In the genomic region with DNA sequence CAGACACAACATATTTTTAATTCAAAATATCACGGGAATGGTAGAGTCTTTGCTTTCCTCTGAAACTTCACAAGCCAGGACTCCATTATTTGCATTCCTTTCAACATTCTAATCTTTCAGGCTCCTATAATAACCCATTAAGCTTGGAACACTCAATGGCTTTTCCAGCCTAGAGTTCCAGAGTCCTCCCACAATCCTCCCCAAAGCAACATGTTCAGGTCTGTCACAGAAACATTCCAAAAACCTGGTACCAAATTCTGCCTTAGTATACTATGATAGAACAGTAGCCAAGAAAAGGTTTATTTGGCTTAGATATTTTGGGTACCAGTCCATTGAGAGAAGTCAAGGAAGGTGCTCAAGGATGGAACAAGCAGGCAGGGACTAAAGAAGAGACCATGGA, we compare ENCODE assay signal across 16 mouse cellular contexts.
"Had no signal": no experiment of that assay in that cellular context is flagged by ENCODE, and none has a peak within 500 bp of the region (broad histone marks: within the 10 kb centered on the region; RNA-seq: fewer than 3 reads in every experiment).

No protein-coding gene starts in this region.

- H3K4me3 ChIP-seq: lung, embryonic 15.5 days; megakaryocyte, embryonic 14.5 days; midbrain, embryonic 13.5 days; midbrain, embryonic 15.5 days; neural tube, embryonic 12.5 days had no signal

- DNase-seq: liver, postnatal 0 days; lung, adult 2 months; lung, postnatal 14 days; lung, postnatal 36 days; right cerebral cortex, postnatal 25 days; right cerebral cortex, postnatal 4 days; spleen, adult 18-20 months; thymus, adult 18-20 months; thymus, postnatal 14 days; thymus, postnatal 36 days had no signal

- H3K27ac ChIP-seq: lung, embryonic 15.5 days; macrophage; midbrain, embryonic 13.5 days; midbrain, embryonic 15.5 days; neural tube, embryonic 12.5 days had no signal
